Mouse (Mus musculus) kidney, adult 2 months (tissue): ENCODE results near the gene Syt9.

Experiments used
- CTCF ChIP-seq: fragments of 200-500 bp; conservative IDR thresholded peaks from 2 replicates; pipeline ENCODE4 v1.5.1; 2011; ENCODE audit warnings: low read depth, mild to moderate bottlenecking, control low read depth, low read length, moderate library complexity, mixed read lengths; ENCODE audit not compliant: insufficient read depth, insufficient read length
- POLR2A ChIP-seq: fragments of 200-500 bp; IDR thresholded peaks from one replicate; pipeline ENCODE4 v1.6.1; 2011; ENCODE audit warnings: low read depth, low read length, control low read depth

DNA sequence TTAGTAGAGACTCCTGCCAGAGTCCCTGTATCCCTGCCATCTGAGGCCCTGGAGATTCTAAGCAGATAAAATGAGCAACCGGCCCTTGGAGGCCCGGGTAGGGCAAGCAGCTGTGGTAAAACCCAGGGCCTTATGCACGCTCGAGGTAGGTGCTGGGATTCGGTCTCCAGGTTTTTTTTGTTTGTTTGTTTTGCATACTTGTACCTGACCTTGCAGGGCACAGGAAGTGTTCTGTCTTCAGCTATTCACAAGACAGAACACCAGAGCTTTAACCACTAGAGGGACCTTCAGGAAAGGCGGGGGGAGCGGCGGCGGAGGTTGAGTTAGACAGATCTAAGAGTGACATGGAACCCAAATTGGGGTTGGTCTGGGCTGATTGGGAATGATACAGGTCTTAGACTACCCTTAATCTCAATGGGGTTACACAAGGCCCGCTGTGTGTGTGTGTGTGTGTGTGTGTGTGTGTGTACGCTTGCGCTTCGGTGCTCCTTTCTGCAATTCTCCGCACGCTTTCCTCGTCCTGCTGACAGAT lies 223.9 kb downstream of the Syt9 start:
- TF ChIP-seq POLR2A (no peak), CTCF (peak; percentile 46; the same call in 1 of the 2 replicates)
